Mouse (Mus musculus) brain, embryonic 14.5 days (tissue): ENCODE measurements at regions not wholly inside any gene's neighbourhood (a gene's known extent, or its start where the extent isn't known, plus 50 kb on each side); places are given as distances from the start of the nearest gene placed in this dataset.

Source experiments
- CTCF ChIP-seq: fragments of 200-500 bp; IDR thresholded peaks from 2 replicates; pipeline ENCODE4 v1.5.1; 2012; ENCODE audit warnings: inconsistent platforms, mild to moderate bottlenecking, moderate library complexity, borderline replicate concordance; ENCODE audit not compliant: insufficient read depth, insufficient read length; ENCODE audit errors: extremely low read depth
- POLR2A ChIP-seq: fragments of 200-500 bp; IDR thresholded peaks from 2 replicates; pipeline ENCODE4 v1.6.1; 2012; ENCODE audit warnings: mild to moderate bottlenecking, inconsistent platforms, borderline replicate concordance; ENCODE audit not compliant: poor library complexity, insufficient read depth, insufficient read length, severe bottlenecking; ENCODE audit errors: extremely low read depth

- TF ChIP-seq POLR2A (no peak), CTCF (no peak)
Measured at GRCm38 (mm10) chr16:78098555-78098954, 202.7 kb upstream of the Cxadr start.
